Mouse (Mus musculus): ENCODE measurements around the gene Rcc1. TPM values are rescaled to one million over a fixed set of nuclear protein-coding genes. Genes with fewer than 3 reads are reported as not detected.
A peak's percentile ranks its signal among the peaks of the same experiment; 100 is the strongest.
"Not testable (repeated sequence)": the region's sequence is repeated elsewhere in the genome, so short reads cannot be mapped to it uniquely, and the experiment has no call there.

Rcc1 gene
- polyA plus RNA-seq, 1 experiment from 2014 or later = 81.9 TPM

DNA sequence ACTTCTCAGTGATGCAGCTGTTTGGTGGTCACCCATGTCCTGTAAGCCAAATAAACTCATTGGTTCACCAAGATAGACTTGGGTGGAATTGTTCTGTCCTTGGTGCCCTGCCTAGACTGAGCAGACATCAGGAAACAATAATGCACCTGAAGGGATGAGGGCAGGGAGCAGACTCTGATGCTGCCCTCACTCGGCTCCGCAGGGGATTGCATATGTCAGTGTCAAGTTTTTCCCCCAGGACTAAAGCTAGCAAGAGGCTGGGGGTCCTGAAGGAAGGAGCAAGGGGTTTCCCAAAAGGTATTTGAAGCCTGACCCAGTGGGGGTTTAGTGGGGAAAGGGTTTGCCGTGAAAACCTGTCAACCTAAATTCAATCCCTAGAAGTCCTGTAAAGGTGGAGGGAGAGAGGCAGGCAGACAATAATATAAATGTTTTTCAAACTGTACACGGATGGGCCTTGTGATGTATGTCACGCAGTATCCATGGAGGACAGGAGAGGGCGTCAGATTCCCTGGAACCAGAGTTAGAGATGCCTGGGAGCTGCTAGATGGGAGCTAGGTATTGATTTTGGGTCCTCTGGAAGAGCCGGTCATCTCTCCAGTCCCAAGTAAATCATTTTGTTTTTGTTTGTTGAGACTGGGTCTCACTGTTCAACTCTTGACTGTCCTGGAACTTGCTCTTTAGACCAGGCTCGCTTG is 57.6 kb downstream of the Rcc1 start:
- Histone ChIP-seq H3K27me3 (no peaks in the 10 kb centered on the region), H3K4me2 (no peak overlapping the region), H3K36me3 (peaks cover 33% of the 10 kb centered on the region), H3K9me3 (no peaks in the 10 kb centered on the region), H3K27ac (no peak overlapping the region), H3K4me3 (no peak overlapping the region), H3K9ac (no peak overlapping the region), H3K4me1 (no peaks in the 10 kb centered on the region)
- no peak for ATAC-seq (ENCODE audit: insufficient number of reproducible peaks, insufficient read depth, low FRiP score, low TSS enrichment, low read depth)
- 40% methylated on average over 8 of the region's 8 CpGs for WGBS

DNA sequence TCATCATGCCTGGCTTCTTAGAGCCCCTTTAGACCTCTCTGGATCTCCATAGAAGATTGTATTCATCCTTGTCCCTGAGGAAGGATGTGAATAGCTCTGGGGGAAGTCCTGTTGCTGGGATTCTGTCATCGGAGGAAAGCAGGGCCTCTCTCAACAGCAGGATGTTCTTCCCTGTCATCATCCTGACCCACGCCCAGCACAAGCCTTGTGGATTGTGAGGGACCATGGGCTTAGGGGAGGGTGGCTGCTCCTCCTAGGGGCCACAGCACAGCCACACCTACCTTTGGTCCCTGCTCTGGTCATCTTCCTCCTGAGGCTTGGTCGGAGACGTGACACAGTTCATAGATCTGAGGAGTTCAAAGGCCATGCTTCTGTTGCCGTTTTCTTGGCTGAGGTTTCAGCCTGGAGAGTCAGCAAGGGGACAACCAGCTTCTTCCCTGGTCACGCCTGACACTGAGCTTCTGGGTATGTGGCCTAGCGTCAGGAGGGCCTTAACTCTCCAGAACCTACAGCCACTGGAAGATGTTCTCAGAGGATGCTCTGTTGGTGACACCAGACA is 59.6 kb downstream of the Rcc1 start:
- Histone ChIP-seq H3K9me3 (no peaks in the 10 kb centered on the region), H3K4me1 (no peaks in the 10 kb centered on the region), H3K27ac (no peak overlapping the region), H3K36me3 (peaks cover 44% of the 10 kb centered on the region), H3K9ac (peak overlapping the region; percentile 51), H3K4me2 (no peak overlapping the region), H3K27me3 (no peaks in the 10 kb centered on the region), H3K4me3 (no peak overlapping the region)
- ATAC-seq (ENCODE audit: insufficient number of reproducible peaks, insufficient read depth, low FRiP score, low TSS enrichment, low read depth) = no peak
- WGBS = 88% methylated on average over 7 of the region's 7 CpGs

DNA sequence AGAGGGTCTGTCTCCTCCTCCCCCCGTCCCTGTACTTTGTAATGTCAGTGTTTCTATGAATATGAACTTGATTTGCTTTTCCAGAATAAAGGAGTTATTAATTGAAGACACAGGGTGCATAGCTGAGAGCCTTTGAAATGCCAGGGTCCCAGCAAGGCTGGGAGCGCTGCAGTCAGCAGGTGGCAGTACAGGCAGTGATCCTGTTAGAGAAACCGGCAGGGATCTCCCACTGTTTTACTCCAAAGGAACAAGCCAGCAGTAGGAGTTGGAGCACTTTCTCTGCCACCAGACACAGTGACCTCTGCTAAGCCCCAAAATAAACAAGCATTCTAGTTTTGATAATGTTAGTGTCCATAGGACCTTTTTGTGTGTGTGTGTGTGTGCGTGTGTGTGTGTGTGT is 60.4 kb downstream of the Rcc1 start:
- H3K36me3 ChIP-seq = peaks cover 44% of the 10 kb centered on the region
- H3K4me2 ChIP-seq = no peak overlapping the region

DNA sequence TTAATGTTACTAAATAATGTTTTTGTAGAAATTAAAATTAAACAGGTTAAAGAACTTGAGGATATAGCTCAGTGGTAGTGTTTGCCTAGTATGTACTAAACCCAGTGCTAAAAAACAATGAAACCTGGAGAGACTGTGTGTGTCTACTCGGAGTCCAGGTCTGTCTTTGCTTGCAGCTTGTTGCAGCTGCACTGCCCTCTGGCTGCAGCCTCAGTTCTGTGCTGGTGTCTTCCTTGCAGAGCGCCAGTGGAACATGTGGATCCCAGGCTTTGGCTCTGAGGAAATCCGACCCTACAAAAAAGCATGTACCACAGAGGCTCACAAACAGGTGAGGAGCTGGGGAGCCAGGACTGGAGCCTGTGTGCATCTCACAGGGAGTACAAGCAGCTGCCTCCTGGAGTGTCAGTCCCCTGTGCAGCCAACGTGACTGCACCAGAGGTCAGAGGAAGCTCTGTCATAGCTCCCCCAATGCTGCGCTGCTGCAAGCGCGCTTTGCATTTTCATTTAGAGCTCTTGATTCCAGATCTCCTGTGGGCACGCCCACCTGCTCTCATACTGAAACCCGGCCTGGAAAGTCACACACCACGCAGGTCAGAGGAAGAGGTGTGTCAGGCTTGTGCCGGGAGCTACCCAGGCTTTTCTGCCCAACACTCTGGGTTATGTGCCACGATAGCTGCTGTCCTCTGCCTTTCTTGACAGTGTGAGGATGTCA is 61.6 kb downstream of the Rcc1 start:
- ATAC-seq (ENCODE audit: insufficient number of reproducible peaks, insufficient read depth, low FRiP score, low TSS enrichment, low read depth) = peak; percentile 48; the same call in 1 of the 2 replicates
- H3K9me3 ChIP-seq = no peaks in the 10 kb centered on the region
- WGBS = 75% methylated on average over 12 of the region's 12 CpGs
- H3K4me1 ChIP-seq = no peaks in the 10 kb centered on the region
- H3K4me2 ChIP-seq = no peak overlapping the region
- no peak overlapping the region for H3K4me3 ChIP-seq
- H3K36me3 ChIP-seq = peaks cover 48% of the 10 kb centered on the region
- no peak overlapping the region for H3K27ac ChIP-seq
- no peak overlapping the region for H3K9ac ChIP-seq
- no peaks in the 10 kb centered on the region for H3K27me3 ChIP-seq

More for the DNA sequence above, 60.4 kb downstream of the Rcc1 start:
- no peak for ATAC-seq (ENCODE audit: insufficient number of reproducible peaks, insufficient read depth, low FRiP score, low TSS enrichment, low read depth)
- no peaks in the 10 kb centered on the region for H3K4me1 ChIP-seq
- no peaks in the 10 kb centered on the region for H3K27me3 ChIP-seq
- WGBS = 46% methylated on average over 4 of the region's 4 CpGs
- no peak overlapping the region for H3K9ac ChIP-seq
- no peak overlapping the region for H3K4me3 ChIP-seq
- H3K9me3 ChIP-seq = no peaks in the 10 kb centered on the region
- no peak overlapping the region for H3K27ac ChIP-seq

DNA sequence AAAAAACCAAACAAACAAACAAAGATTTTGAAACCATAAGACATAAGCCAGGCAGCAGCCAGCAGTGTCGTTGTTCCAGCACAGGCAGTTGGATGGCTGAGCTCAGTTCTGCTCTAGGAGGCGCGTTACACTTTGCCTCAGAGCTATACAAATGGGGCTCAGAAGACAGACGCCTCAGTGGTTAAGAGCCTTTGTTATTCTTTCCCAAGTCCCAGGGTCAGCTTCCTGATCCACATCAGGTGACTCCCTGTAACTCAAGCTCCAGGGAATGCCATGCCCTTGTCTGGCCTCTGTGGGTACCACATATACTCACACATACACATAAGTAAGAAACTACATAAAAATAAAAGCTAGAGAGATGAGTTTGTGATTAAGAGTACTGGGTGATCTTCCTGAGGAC is 62.3 kb downstream of the Rcc1 start:
- 95% methylated on average over 4 of the region's 4 CpGs for WGBS
- H3K4me2 ChIP-seq = no peak overlapping the region

DNA sequence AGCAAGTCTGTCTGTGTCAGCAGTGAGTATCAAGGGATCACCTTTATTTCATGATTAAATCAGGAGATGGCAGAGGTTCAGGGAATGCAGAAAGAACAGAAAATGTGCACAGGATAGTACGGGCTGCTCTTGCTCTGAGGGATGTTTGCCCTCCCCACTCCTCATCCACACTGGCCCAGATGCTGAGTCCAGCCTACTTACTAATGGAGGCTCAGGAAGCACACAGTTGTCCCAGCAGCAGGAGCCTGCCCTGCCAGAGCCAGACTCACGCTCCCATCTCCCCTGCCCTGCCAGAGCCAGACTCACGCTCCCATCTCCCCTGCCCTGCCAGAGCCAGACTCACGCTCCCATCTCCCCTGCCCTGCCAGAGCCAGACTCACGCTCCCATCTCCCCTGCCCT is 64.6 kb downstream of the Rcc1 start:
- H3K4me1 ChIP-seq; H3K27me3 ChIP-seq; H3K9me3 ChIP-seq; H3K4me3 ChIP-seq; H3K27ac ChIP-seq; ATAC-seq (ENCODE audit: insufficient number of reproducible peaks, insufficient read depth, low FRiP score, low TSS enrichment, low read depth); H3K4me2 ChIP-seq: not testable (repeated sequence)
- WGBS = 85% methylated on average over 3 of the region's 5 CpGs
- peaks cover 67% of the 10 kb centered on the region for H3K36me3 ChIP-seq
- 0 out of 2 replicates have a peak overlapping the region, but pooled peaks have one; percentile 16 for H3K9ac ChIP-seq

More for the DNA sequence above, 62.3 kb downstream of the Rcc1 start:
- H3K4me3 ChIP-seq = no peak overlapping the region
- H3K27me3 ChIP-seq = no peaks in the 10 kb centered on the region
- no peak overlapping the region for H3K9ac ChIP-seq
- ATAC-seq (ENCODE audit: insufficient number of reproducible peaks, insufficient read depth, low FRiP score, low TSS enrichment, low read depth) = no peak
- H3K9me3 ChIP-seq = no peaks in the 10 kb centered on the region
- H3K27ac ChIP-seq = no peak overlapping the region
- H3K4me1 ChIP-seq = no peaks in the 10 kb centered on the region
- peaks cover 56% of the 10 kb centered on the region for H3K36me3 ChIP-seq

Other genes starting within 250 kb of the Rcc1 start
- gene Oprd1, start 209.1 kb downstream of the Rcc1 start, polyA plus RNA-seq (2015; fragmentation: Nextera tagmentation; extraction: Ambion mirVana) = 0.50 and 0.55 TPM in 2 replicates
- gene Ythdf2, start 141.3 kb downstream of the Rcc1 start, polyA plus RNA-seq (2015; fragmentation: Nextera tagmentation; extraction: Ambion mirVana) = 109 and 124 TPM in 2 replicates
- gene Gmeb1, start 92.0 kb downstream of the Rcc1 start, polyA plus RNA-seq (2015; fragmentation: Nextera tagmentation; extraction: Ambion mirVana) = 42.6 and 46.2 TPM in 2 replicates
- gene Taf12, start 79.2 kb downstream of the Rcc1 start, polyA plus RNA-seq (2015; fragmentation: Nextera tagmentation; extraction: Ambion mirVana) = 52.5 and 57.9 TPM in 2 replicates
- 2.1 and 2.6 TPM in 2 replicates for gene Rab42, start 50.2 kb downstream of the Rcc1 start, polyA plus RNA-seq (2015; fragmentation: Nextera tagmentation; extraction: Ambion mirVana)
- gene Trnau1ap, start 24.1 kb downstream of the Rcc1 start, polyA plus RNA-seq (2015; fragmentation: Nextera tagmentation; extraction: Ambion mirVana) = 78.5 and 83.1 TPM in 2 replicates
- 22.7 and 23.6 TPM in 2 replicates for gene Phactr4, start 68.9 kb upstream of the Rcc1 start, polyA plus RNA-seq (2015; fragmentation: Nextera tagmentation; extraction: Ambion mirVana)
- 28.7 and 36.4 TPM in 2 replicates for gene Med18, start 110.3 kb upstream of the Rcc1 start, polyA plus RNA-seq (2015; fragmentation: Nextera tagmentation; extraction: Ambion mirVana)
- 8.7 and 9.0 TPM in 2 replicates for gene Sesn2, start 156.9 kb upstream of the Rcc1 start, polyA plus RNA-seq (2015; fragmentation: Nextera tagmentation; extraction: Ambion mirVana)
- gene Atpif1, start 180.1 kb upstream of the Rcc1 start, polyA plus RNA-seq (2015; fragmentation: Nextera tagmentation; extraction: Ambion mirVana) = 1,173 and 1,316 TPM in 2 replicates
- gene Dnajc8, start 181.9 kb upstream of the Rcc1 start, polyA plus RNA-seq (2015; fragmentation: Nextera tagmentation; extraction: Ambion mirVana) = 173 and 177 TPM in 2 replicates
- gene Ptafr, start 210.5 kb upstream of the Rcc1 start, polyA plus RNA-seq (2015; fragmentation: Nextera tagmentation; extraction: Ambion mirVana) = 0.56 and 0.74 TPM in 2 replicates

Measured in embryonic facial prominence, embryonic 13.5 days (tissue).